Mouse (Mus musculus): ENCODE measurements around the gene Rnf38. TPM values are rescaled to one million over a fixed set of nuclear protein-coding genes. Genes with fewer than 3 reads are reported as not detected.
A peak's percentile ranks its signal among the peaks of the same experiment; 100 is the strongest.

The Rnf38 gene
- polyA plus RNA-seq, 1 experiment from 2014 or later: 24.3 TPM

DNA sequence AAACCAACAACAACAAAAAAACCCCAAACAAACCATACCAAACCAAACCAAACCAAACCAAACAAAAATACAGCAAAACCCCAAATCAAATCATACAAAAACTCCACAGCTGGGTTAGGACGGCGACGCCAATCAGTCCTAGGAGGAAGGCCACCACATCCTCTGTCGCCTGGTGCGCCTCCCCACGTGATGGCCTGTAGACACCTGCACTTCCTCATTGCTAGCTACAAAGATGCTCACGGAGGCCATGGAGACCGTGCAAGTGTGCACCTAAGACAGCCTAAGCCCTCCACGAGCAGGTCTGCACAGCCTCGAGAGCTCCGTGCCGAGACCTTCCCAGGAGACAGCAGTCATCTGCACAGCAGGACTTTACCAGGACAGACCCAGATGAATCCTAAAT is 106.8 kb downstream of the Rnf38 start:
- H3K9ac ChIP-seq (ENCODE audit: low read depth, low read length): no peak overlapping the region
- no peaks in the 10 kb centered on the region for H3K9me3 ChIP-seq (ENCODE audit: control insufficient read depth, low read length)
- 91% methylated on average over 12 of the region's 12 CpGs for WGBS
- H3K4me3 ChIP-seq (ENCODE audit: low read depth, low read length): no peak overlapping the region
- peaks cover 62% of the 10 kb centered on the region for H3K36me3 ChIP-seq (ENCODE audit: control insufficient read depth, insufficient read depth, low read length)
- ATAC-seq (ENCODE audit: low read depth): no peak
- no peak overlapping the region for H3K27ac ChIP-seq (replicated peaks; ENCODE audit: low read depth, low read length)
- no peak for DNase-seq (ENCODE audit: low spot score)
- H3K4me2 ChIP-seq (ENCODE audit: low read depth, low read length): no peak overlapping the region
- H3K4me1 ChIP-seq (ENCODE audit: control insufficient read depth, insufficient read depth, low read length): no peaks in the 10 kb centered on the region
- no peaks in the 10 kb centered on the region for H3K27me3 ChIP-seq (replicated peaks; ENCODE audit: control insufficient read depth, insufficient read depth, low read length)

DNA sequence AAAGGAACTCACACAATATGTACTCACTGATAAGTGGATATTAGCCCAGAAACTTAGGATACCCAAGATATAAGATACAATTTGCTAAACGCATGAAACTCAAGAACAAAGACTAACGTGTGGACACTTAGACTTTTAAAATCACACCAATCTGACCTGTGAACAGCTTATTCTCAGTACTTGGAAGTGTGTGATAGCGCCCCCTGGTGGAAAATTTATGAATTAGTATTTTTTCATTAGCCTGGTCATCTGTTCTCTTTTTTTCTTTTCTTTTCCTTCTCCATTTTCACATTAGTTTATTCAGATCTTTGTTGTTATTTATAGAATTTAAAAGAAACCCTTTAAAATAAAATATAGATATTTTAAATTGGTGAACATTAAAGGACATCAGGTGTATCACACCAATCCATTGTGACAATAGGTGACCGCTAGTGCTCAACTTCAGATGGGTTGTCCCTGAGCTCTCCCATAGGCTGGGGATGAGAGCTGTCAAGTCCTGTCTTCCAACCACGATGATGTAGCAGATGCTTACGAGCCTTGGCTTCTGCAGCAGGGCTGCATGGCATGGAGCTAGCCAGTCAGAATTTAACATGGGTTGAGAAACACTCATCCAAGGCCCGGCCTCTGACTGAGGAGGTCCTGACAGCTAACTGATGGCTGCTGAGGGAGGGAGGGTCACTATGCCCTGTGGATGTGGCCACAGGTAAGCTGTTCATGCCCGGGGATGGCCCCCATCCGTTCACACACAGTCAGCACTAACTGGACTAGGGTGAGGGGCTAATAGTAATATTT is 114.0 kb downstream of the Rnf38 start:
- H3K9me3 ChIP-seq (ENCODE audit: control insufficient read depth, low read length): no peaks in the 10 kb centered on the region
- no peak for DNase-seq (ENCODE audit: low spot score)

DNA sequence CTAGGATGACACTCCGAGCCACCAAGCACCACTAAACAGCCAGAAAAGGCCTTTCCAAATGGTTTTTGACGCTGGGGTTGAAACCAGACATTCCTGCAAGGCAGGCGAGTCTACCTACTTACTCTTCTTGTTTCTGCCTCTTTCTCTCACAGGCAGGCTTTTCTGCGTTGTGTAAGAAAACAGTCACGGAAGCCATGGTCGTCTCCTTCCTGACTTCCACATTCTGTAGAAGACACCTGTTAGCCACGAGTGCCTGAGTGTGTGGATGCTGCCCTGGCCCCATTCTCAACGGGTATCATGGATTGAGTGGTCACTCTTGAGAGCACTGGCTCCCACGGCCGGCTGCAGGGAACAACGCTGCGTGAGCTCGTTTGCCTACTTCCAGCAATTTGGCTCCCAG is 118.5 kb downstream of the Rnf38 start:
- WGBS: 85% methylated on average over 13 of the region's 13 CpGs
- Histone ChIP-seq H3K27me3 (replicated peaks; ENCODE audit: control insufficient read depth, insufficient read depth, low read length) (no peaks in the 10 kb centered on the region), H3K4me3 (ENCODE audit: low read depth, low read length) (no peak overlapping the region), H3K4me1 (ENCODE audit: control insufficient read depth, insufficient read depth, low read length) (peaks cover 6% of the 10 kb centered on the region), H3K9ac (ENCODE audit: low read depth, low read length) (no peak overlapping the region), H3K4me2 (ENCODE audit: low read depth, low read length) (no peak overlapping the region), H3K27ac (replicated peaks; ENCODE audit: low read depth, low read length) (no peak overlapping the region), H3K9me3 (ENCODE audit: control insufficient read depth, low read length) (no peaks in the 10 kb centered on the region), H3K36me3 (ENCODE audit: control insufficient read depth, insufficient read depth, low read length) (no peaks in the 10 kb centered on the region)
- DNase-seq (ENCODE audit: low spot score) (no peak), ATAC-seq (ENCODE audit: low read depth) (no peak)

More for the DNA sequence above, 114.0 kb downstream of the Rnf38 start:
- Histone ChIP-seq H3K4me1 (ENCODE audit: control insufficient read depth, insufficient read depth, low read length) (no peaks in the 10 kb centered on the region), H3K4me2 (ENCODE audit: low read depth, low read length) (no peak overlapping the region), H3K9ac (ENCODE audit: low read depth, low read length) (no peak overlapping the region), H3K27me3 (replicated peaks; ENCODE audit: control insufficient read depth, insufficient read depth, low read length) (no peaks in the 10 kb centered on the region), H3K36me3 (ENCODE audit: control insufficient read depth, insufficient read depth, low read length) (no peaks in the 10 kb centered on the region), H3K27ac (replicated peaks; ENCODE audit: low read depth, low read length) (no peak overlapping the region), H3K4me3 (ENCODE audit: low read depth, low read length) (no peak overlapping the region)
- peak; percentile 47; the same call in 1 of the 2 replicates for ATAC-seq (ENCODE audit: low read depth)
- 52% methylated on average over 9 of the region's 9 CpGs for WGBS

DNA sequence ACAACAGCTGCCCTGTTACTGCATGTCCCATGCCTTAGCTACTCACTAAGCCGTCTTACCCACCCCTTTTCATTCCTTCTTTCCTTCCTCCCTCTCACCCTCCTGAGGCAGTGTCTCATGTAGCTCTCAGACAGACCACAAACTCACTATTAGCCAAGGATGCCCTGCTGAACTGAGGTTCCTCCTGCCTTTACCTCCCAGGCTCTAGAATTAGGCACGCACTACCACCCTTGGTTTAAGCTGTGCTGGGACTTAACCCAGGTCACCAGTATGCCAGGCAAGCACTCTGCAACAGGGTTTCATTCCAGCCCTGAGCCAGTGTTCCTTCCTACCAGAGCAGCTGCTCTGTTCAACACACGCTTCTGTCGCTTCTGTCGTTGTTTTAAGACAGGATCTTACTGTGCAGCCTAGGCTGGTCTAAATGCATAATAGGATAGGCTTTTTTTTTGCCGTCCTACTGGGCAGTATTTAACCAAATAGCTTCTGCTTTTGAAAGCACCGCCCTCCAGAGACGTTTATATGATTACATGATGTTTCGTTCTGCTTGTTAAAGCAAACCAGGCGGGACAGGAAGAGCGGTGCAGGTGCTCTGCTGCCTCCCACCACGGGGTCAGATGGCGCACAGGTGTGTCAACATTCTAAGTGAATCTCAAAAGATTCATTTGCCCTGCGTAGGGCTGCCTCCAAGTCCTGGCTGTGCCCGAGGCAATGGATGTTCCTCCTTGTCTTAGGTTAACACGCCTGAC is 120.0 kb downstream of the Rnf38 start:
- 0 out of 2 replicates have a peak overlapping the region, but pooled peaks have one; percentile 1 for H3K27ac ChIP-seq (replicated peaks; ENCODE audit: low read depth, low read length)
- no peak overlapping the region for H3K4me3 ChIP-seq (ENCODE audit: low read depth, low read length)
- no peak overlapping the region for H3K4me2 ChIP-seq (ENCODE audit: low read depth, low read length)
- 11% methylated on average over 16 of the region's 16 CpGs for WGBS
- H3K4me1 ChIP-seq (ENCODE audit: control insufficient read depth, insufficient read depth, low read length): peaks cover 6% of the 10 kb centered on the region
- ATAC-seq (ENCODE audit: low read depth) (peak; percentile 66), DNase-seq (ENCODE audit: low spot score) (peak; percentile 70)
- H3K27me3 ChIP-seq (replicated peaks; ENCODE audit: control insufficient read depth, insufficient read depth, low read length): no peaks in the 10 kb centered on the region
- no peaks in the 10 kb centered on the region for H3K9me3 ChIP-seq (ENCODE audit: control insufficient read depth, low read length)
- H3K36me3 ChIP-seq (ENCODE audit: control insufficient read depth, insufficient read depth, low read length): no peaks in the 10 kb centered on the region
- no peak overlapping the region for H3K9ac ChIP-seq (ENCODE audit: low read depth, low read length)

DNA sequence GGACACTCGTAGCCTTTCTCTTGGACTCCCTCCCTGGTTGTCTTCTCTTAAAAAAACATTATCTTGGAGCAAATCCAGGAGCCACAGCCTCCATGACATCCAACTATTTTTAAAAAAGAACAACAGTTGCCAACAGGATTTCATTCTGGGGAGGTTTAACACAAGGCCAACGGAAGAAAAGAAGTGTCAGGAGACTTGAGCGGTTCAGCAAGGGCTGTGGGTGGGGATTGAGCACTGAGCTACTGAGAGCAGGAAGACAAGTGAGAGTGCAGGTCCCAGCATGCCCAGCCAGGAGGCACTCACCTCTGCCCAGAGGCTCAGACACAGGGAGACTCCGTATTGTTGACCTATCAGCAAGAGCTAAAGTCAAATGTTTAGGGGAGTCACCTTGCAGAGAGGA is 120.8 kb downstream of the Rnf38 start:
- Histone ChIP-seq H3K9ac (ENCODE audit: low read depth, low read length) (no peak overlapping the region), H3K4me3 (ENCODE audit: low read depth, low read length) (no peak overlapping the region), H3K36me3 (ENCODE audit: control insufficient read depth, insufficient read depth, low read length) (no peaks in the 10 kb centered on the region), H3K4me1 (ENCODE audit: control insufficient read depth, insufficient read depth, low read length) (peaks cover 6% of the 10 kb centered on the region), H3K27ac (replicated peaks; ENCODE audit: low read depth, low read length) (0 out of 2 replicates have a peak overlapping the region, but pooled peaks have one; percentile 25), H3K9me3 (ENCODE audit: control insufficient read depth, low read length) (no peaks in the 10 kb centered on the region), H3K4me2 (ENCODE audit: low read depth, low read length) (no peak overlapping the region), H3K27me3 (replicated peaks; ENCODE audit: control insufficient read depth, insufficient read depth, low read length) (no peaks in the 10 kb centered on the region)
- peak; percentile 66 for ATAC-seq (ENCODE audit: low read depth)
- peak; percentile 82 for DNase-seq (ENCODE audit: low spot score)
- 18% methylated on average over 4 of the region's 4 CpGs for WGBS

DNA sequence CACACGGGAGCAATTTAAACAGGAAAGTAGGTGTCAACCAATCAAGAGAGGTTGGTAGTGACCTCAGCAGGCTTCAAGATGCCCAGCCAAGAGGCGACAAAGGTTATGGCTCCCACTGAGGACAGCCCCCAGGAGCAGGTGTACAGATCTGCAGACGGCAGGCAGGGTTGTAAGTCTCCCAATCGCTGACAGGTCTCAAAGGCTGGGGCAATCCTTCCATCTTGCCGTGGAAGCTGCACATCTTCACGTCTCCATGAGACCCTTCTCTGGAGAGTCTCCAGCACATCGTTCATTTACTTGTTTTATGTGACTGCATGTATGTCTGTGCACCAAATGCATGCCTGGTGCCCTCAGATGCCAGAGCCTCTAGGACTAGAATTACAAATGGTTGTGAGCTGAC is 122.8 kb downstream of the Rnf38 start:
- Histone ChIP-seq H3K9ac (ENCODE audit: low read depth, low read length) (no peak overlapping the region), H3K9me3 (ENCODE audit: control insufficient read depth, low read length) (no peaks in the 10 kb centered on the region)

DNA sequence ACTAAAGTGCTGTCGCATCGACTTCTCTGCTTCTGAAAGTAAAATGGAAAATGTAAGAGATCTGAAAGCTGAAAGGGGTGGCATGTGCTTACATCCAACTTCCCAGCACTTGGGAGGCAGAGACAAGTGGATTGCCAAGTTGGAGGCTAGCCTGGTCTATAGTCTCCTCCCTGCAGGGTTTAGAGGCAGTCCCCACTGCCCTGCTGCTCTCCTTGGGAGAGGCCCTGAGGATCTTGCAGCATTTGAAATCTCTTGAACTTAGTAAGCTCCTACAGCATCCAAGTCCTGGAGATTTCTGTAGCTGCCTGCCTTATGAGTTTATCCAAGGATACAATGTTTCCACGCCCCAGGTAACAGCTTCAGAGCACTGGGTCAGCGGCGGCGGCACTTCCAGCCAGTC is 125.3 kb downstream of the Rnf38 start:
- no peaks in the 10 kb centered on the region for H3K9me3 ChIP-seq (ENCODE audit: control insufficient read depth, low read length)
- DNase-seq (ENCODE audit: low spot score) (no peak), ATAC-seq (ENCODE audit: low read depth) (no peak)
- no peaks in the 10 kb centered on the region for H3K36me3 ChIP-seq (ENCODE audit: control insufficient read depth, insufficient read depth, low read length)
- 88% methylated on average over 6 of the region's 6 CpGs for WGBS
- no peak overlapping the region for H3K9ac ChIP-seq (ENCODE audit: low read depth, low read length)
- no peaks in the 10 kb centered on the region for H3K27me3 ChIP-seq (replicated peaks; ENCODE audit: control insufficient read depth, insufficient read depth, low read length)
- H3K27ac ChIP-seq (replicated peaks; ENCODE audit: low read depth, low read length): no peak overlapping the region
- H3K4me3 ChIP-seq (ENCODE audit: low read depth, low read length): no peak overlapping the region
- peaks cover 29% of the 10 kb centered on the region for H3K4me1 ChIP-seq (ENCODE audit: control insufficient read depth, insufficient read depth, low read length)
- H3K4me2 ChIP-seq (ENCODE audit: low read depth, low read length): no peak overlapping the region

More for the DNA sequence above, 122.8 kb downstream of the Rnf38 start:
- Histone ChIP-seq H3K27me3 (replicated peaks; ENCODE audit: control insufficient read depth, insufficient read depth, low read length) (no peaks in the 10 kb centered on the region), H3K36me3 (ENCODE audit: control insufficient read depth, insufficient read depth, low read length) (no peaks in the 10 kb centered on the region), H3K4me3 (ENCODE audit: low read depth, low read length) (no peak overlapping the region), H3K4me1 (ENCODE audit: control insufficient read depth, insufficient read depth, low read length) (peaks cover 22% of the 10 kb centered on the region), H3K4me2 (ENCODE audit: low read depth, low read length) (no peak overlapping the region), H3K27ac (replicated peaks; ENCODE audit: low read depth, low read length) (no peak overlapping the region)
- ATAC-seq (ENCODE audit: low read depth): no peak
- DNase-seq (ENCODE audit: low spot score): no peak
- 76% methylated on average over 7 of the region's 7 CpGs for WGBS

DNA sequence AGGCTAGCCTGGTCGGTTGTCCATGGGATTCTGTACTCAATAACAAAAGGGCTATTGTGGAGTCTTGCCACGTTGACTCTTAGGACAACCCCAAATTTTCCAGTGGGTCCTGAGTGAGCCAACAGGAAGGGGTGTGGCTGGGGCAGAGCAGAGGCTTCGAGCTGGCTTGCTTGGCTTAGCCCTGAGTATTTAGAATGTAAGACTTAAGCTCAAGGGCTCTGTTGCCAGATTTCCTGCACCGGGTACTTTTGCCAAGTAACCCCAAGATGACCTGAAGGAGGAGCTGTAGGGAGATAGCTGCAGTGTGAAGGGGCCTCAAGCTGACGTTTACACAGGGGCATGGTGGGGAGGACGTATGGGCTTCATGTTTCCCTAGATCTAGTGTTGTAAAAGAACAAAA is 126.2 kb downstream of the Rnf38 start:
- no peaks in the 10 kb centered on the region for H3K9me3 ChIP-seq (ENCODE audit: control insufficient read depth, low read length)
- H3K36me3 ChIP-seq (ENCODE audit: control insufficient read depth, insufficient read depth, low read length): no peaks in the 10 kb centered on the region
- H3K4me2 ChIP-seq (ENCODE audit: low read depth, low read length): peak overlapping the region; percentile 49; the same call in 1 of the 2 replicates
- 27% methylated on average over 6 of the region's 6 CpGs for WGBS
- no peak overlapping the region for H3K4me3 ChIP-seq (ENCODE audit: low read depth, low read length)
- DNase-seq (ENCODE audit: low spot score) (peak; percentile 51), ATAC-seq (ENCODE audit: low read depth) (0 out of 2 replicates have a peak, but pooled peaks have one; percentile 10)
- H3K27me3 ChIP-seq (replicated peaks; ENCODE audit: control insufficient read depth, insufficient read depth, low read length): no peaks in the 10 kb centered on the region
- peak overlapping the region; percentile 35; the same call in 1 of the 2 replicates for H3K27ac ChIP-seq (replicated peaks; ENCODE audit: low read depth, low read length)
- H3K4me1 ChIP-seq (ENCODE audit: control insufficient read depth, insufficient read depth, low read length): peaks cover 23% of the 10 kb centered on the region
- no peak overlapping the region for H3K9ac ChIP-seq (ENCODE audit: low read depth, low read length)
